Mouse (Mus musculus): ENCODE measurements around the gene Nexn. TPM values are rescaled to one million over a fixed set of nuclear protein-coding genes. Genes with fewer than 3 reads are reported as not detected.

Gene Nexn
- polyA plus RNA-seq, 1 experiment from 2014 or later = 5.5 TPM

DNA sequence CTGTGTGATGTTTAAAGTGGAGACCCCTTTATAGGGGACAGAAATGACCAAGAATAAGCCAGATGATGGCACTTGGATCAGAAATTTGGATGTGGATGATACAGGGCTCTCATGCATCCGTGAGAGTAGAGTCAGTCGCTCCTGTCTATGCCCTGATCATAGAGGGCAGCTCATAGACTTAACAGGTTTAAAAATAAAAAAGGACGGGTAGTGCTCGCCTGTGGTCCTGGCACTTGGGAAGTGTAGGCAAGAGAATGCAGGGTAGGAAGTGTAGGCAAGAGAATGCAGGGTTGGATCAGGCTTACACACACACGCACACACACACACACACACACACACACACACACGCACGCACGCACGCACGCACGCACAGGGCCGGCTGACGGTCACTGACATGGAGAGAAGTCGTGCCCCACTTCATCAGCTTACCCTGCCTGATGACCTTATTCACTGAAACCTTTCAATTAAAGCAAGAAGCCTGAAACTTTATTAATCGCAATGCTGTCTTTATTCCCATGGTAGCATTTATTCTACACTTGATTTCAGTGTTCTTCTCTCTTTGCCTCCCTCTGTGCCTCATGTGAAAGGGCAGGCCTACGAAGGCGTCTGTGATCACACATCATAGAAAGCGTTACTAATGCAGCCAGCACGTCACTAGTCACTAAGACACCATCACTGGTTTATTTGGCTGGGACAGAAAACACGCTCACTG is 7.0 kb upstream of the Nexn start:
- Histone ChIP-seq H3K4me2 (no peak overlapping the region), H3K4me1 (replicated peaks; ENCODE audit: control insufficient read depth, insufficient read depth, low read length) (no peaks in the 10 kb centered on the region), H3K36me3 (ENCODE audit: control insufficient read depth, insufficient read depth, low read length) (0 out of 2 replicates have a peak, but pooled peaks cover 2% of the 10 kb centered on the region), H3K4me3 (ENCODE audit: low read depth, low read length) (no peak overlapping the region), H3K9ac (ENCODE audit: low read depth, low read length) (no peak overlapping the region), H3K27ac (ENCODE audit: low read depth, low read length) (no peak overlapping the region), H3K27me3 (replicated peaks; ENCODE audit: control insufficient read depth, insufficient read depth, low read length) (peaks cover 3% of the 10 kb centered on the region), H3K9me3 (ENCODE audit: control insufficient read depth, low read length) (no peaks in the 10 kb centered on the region)
- WGBS = 88% methylated on average over 20 of the region's 20 CpGs
- ATAC-seq (replicated peaks; ENCODE audit: low FRiP score) (no peak), DNase-seq (ENCODE audit: low spot score) (no peak)

DNA sequence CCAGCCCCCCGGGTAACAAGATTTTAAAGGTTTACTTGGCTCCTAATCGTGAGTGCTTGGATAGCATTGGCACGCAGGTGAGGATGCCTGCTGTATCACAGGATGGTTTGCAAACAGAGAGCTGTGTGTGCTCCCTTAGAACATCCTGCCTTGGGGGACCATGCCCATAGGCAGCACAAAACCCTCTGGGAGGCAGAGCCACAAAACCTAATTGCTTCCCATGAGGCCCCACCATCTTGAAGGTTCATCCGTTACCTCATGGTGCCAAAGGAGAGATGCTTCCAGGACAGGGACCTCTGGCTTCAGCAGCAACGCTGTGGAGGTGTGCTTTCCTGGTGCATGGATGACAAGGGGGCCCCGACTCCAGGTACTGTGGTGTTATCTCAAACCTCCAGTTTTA is 5.7 kb upstream of the Nexn start:
- H3K4me2 ChIP-seq = no peak overlapping the region
- no peaks in the 10 kb centered on the region for H3K4me1 ChIP-seq (replicated peaks; ENCODE audit: control insufficient read depth, insufficient read depth, low read length)
- ATAC-seq (replicated peaks; ENCODE audit: low FRiP score) = no peak
- H3K27ac ChIP-seq (ENCODE audit: low read depth, low read length) = no peak overlapping the region
- no peaks in the 10 kb centered on the region for H3K9me3 ChIP-seq (ENCODE audit: control insufficient read depth, low read length)
- peaks cover 15% of the 10 kb centered on the region for H3K27me3 ChIP-seq (replicated peaks; ENCODE audit: control insufficient read depth, insufficient read depth, low read length)
- WGBS = 85% methylated on average over 6 of the region's 6 CpGs
- no peak for DNase-seq (ENCODE audit: low spot score)
- H3K36me3 ChIP-seq (ENCODE audit: control insufficient read depth, insufficient read depth, low read length) = 0 out of 2 replicates have a peak, but pooled peaks cover 2% of the 10 kb centered on the region
- H3K4me3 ChIP-seq (ENCODE audit: low read depth, low read length) = no peak overlapping the region
- H3K9ac ChIP-seq (ENCODE audit: low read depth, low read length) = no peak overlapping the region

DNA sequence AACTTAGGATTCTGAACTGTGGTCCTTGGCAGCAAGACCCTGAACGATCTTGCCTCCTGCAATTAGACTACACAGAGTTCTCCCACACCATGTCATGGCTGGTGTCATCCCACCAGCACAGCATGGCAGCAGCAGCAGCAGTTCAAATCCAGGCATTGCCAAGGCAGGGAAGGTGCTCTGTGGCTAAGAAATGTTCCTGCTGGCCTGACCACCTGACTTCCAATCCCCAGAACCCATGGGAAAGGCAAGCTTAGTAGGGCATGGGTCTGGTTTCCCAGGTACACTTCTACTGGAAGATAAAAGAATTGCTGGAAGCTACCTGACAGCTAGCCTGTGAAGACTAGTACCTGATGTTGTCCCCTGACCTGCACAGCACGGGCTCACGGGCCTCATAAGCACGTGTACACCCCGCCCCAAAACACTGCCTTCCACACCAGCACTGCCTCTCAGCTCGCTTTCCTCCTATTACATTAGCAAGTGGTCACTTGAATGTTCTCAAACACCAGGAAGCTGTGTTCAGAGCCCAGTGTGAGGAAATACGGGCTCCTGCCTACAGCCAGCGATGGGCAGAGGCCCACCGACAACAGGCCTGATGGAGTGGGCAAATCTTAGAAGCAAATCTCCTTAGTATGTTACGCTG is 5.0 kb upstream of the Nexn start:
- Histone ChIP-seq H3K4me1 (replicated peaks; ENCODE audit: control insufficient read depth, insufficient read depth, low read length) (0 out of 2 replicates have a peak, but pooled peaks cover 4% of the 10 kb centered on the region), H3K36me3 (ENCODE audit: control insufficient read depth, insufficient read depth, low read length) (0 out of 2 replicates have a peak, but pooled peaks cover 2% of the 10 kb centered on the region), H3K4me3 (ENCODE audit: low read depth, low read length) (no peak overlapping the region), H3K9me3 (ENCODE audit: control insufficient read depth, low read length) (no peaks in the 10 kb centered on the region), H3K27me3 (replicated peaks; ENCODE audit: control insufficient read depth, insufficient read depth, low read length) (peaks cover 21% of the 10 kb centered on the region), H3K4me2 (no peak overlapping the region), H3K27ac (ENCODE audit: low read depth, low read length) (no peak overlapping the region), H3K9ac (ENCODE audit: low read depth, low read length) (no peak overlapping the region)
- DNase-seq (ENCODE audit: low spot score) = no peak
- WGBS = 85% methylated on average over 10 of the region's 10 CpGs
- no peak for ATAC-seq (replicated peaks; ENCODE audit: low FRiP score)

DNA sequence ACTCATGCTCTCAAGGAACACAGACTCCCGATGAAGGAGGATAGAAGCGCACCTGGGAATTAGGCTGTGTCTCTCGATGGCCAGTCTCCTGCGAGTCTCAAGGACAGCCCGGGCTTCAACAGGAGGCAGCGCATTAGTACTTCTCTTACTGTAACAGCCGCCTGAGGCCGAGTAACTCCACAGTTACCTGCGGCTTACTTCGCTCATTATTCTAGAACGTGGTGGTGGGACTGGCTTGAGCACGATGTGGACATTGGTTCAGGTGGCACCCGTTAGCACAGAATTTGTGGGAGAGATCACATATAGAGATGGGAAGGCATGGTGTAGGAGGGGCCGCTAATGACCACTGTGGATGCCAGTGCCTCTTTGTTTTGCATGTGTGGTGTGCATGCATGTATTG is 1.9 kb upstream of the Nexn start:
- ATAC-seq (replicated peaks; ENCODE audit: low FRiP score) = no peak
- Histone ChIP-seq H3K27me3 (replicated peaks; ENCODE audit: control insufficient read depth, insufficient read depth, low read length) (peaks cover 42% of the 10 kb centered on the region), H3K9ac (ENCODE audit: low read depth, low read length) (no peak overlapping the region), H3K4me1 (replicated peaks; ENCODE audit: control insufficient read depth, insufficient read depth, low read length) (0 out of 2 replicates have a peak, but pooled peaks cover 8% of the 10 kb centered on the region), H3K4me2 (no peak overlapping the region), H3K9me3 (ENCODE audit: control insufficient read depth, low read length) (no peaks in the 10 kb centered on the region), H3K36me3 (ENCODE audit: control insufficient read depth, insufficient read depth, low read length) (no peaks in the 10 kb centered on the region), H3K27ac (ENCODE audit: low read depth, low read length) (no peak overlapping the region), H3K4me3 (ENCODE audit: low read depth, low read length) (no peak overlapping the region)
- 84% methylated on average over 14 of the region's 14 CpGs for WGBS
- no peak for DNase-seq (ENCODE audit: low spot score)

DNA sequence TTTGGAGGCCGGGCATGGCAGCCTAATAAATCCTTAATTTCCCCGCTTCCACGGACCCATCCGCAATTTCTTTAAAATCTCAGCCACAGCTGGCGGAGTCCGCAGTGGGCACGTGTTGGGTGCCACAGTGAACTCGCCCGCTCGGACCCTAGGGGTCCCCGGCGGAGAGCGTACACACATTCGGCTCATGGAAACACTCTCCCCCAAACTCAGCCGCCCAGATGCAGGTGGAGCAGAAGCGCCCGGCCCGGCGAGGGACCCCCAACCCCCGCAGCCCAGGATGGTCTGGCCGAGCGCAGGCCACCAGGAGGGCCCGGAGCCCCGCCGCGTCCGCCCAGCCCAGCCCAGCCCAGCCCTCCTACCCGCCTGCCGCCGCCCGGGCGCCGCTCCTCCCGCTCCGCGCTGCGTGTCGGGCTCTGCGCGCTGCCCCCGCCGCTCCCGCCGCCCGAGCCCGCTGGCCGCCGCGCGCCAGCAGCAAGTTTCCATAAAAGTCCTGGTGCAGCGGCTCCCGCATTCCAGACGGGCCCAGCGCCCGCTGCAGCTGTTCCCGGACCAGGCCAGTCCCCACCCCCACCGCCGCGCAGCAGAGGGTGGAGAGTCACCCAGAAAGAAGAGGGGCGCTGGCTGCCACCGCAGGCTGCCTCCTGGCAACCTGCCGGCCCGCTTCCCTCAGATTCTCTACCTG is 657 bp downstream of the Nexn start:
- peaks cover 50% of the 10 kb centered on the region for H3K27me3 ChIP-seq (replicated peaks; ENCODE audit: control insufficient read depth, insufficient read depth, low read length)
- H3K4me3 ChIP-seq (ENCODE audit: low read depth, low read length) = peak overlapping the region; percentile 63
- H3K4me2 ChIP-seq = peak overlapping the region; percentile 96
- WGBS = 1% methylated on average over 52 of the region's 63 CpGs
- peaks cover 20% of the 10 kb centered on the region for H3K4me1 ChIP-seq (replicated peaks; ENCODE audit: control insufficient read depth, insufficient read depth, low read length)
- H3K9ac ChIP-seq (ENCODE audit: low read depth, low read length) = peak overlapping the region; percentile 57
- ATAC-seq (replicated peaks; ENCODE audit: low FRiP score) (peak; percentile 63), DNase-seq (ENCODE audit: low spot score) (peak; percentile 71)
- no peaks in the 10 kb centered on the region for H3K9me3 ChIP-seq (ENCODE audit: control insufficient read depth, low read length)
- no peak overlapping the region for H3K27ac ChIP-seq (ENCODE audit: low read depth, low read length)
- no peaks in the 10 kb centered on the region for H3K36me3 ChIP-seq (ENCODE audit: control insufficient read depth, insufficient read depth, low read length)

DNA sequence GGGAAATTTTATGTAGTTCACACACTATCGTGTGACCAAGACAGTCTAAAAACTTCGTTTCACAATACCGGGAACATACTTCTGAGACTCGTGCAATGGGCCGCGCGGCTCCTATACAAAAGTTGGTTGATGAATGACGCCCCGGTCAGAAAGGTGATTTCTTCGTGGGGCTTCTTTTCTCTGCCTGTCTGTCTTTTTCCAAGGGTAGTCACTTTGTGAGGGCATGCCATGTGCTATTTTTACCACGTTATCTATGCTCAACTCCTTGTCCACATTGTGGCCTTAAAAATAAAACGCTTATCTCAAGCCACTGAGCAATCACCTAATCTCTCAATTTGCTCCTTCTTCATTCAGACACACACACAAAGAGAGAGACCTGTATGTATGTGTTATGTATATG is 1.3 kb downstream of the Nexn start:
- Histone ChIP-seq H3K27ac (ENCODE audit: low read depth, low read length) (no peak overlapping the region), H3K27me3 (replicated peaks; ENCODE audit: control insufficient read depth, insufficient read depth, low read length) (peaks cover 50% of the 10 kb centered on the region), H3K4me1 (replicated peaks; ENCODE audit: control insufficient read depth, insufficient read depth, low read length) (peaks cover 20% of the 10 kb centered on the region), H3K4me2 (peak overlapping the region; percentile 96), H3K4me3 (ENCODE audit: low read depth, low read length) (peak overlapping the region; percentile 63; the same call in 1 of the 2 replicates), H3K36me3 (ENCODE audit: control insufficient read depth, insufficient read depth, low read length) (no peaks in the 10 kb centered on the region), H3K9ac (ENCODE audit: low read depth, low read length) (no peak overlapping the region), H3K9me3 (ENCODE audit: control insufficient read depth, low read length) (no peaks in the 10 kb centered on the region)
- ATAC-seq (replicated peaks; ENCODE audit: low FRiP score) = no peak; the same call in 1 of the 2 replicates
- DNase-seq (ENCODE audit: low spot score) = no peak
- 33% methylated on average over 12 of the region's 12 CpGs for WGBS

DNA sequence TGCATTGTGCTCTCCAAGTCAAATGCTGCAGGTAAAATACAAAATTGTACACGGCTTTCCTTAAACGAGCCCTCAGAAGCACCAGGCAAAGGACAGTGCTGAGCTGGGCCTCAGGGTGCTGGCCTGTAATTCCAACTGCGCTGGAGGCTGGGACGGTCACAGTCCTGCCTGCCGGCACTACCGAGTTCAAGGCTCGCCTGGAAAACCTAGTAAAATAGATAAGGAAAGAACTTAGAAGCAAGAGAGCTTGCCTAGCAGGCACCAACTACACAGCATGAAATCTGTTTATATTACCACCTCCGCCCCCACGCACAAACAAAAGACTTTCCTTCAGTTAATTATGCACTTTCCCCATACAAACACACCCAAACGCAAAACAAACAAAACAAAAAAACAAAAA is 1.8 kb downstream of the Nexn start:
- 50% methylated on average over 10 of the region's 10 CpGs for WGBS
- ATAC-seq (replicated peaks; ENCODE audit: low FRiP score) (no peak), DNase-seq (ENCODE audit: low spot score) (no peak)
- H3K4me1 ChIP-seq (replicated peaks; ENCODE audit: control insufficient read depth, insufficient read depth, low read length) = peaks cover 20% of the 10 kb centered on the region
- no peaks in the 10 kb centered on the region for H3K9me3 ChIP-seq (ENCODE audit: control insufficient read depth, low read length)
- no peaks in the 10 kb centered on the region for H3K36me3 ChIP-seq (ENCODE audit: control insufficient read depth, insufficient read depth, low read length)
- H3K27me3 ChIP-seq (replicated peaks; ENCODE audit: control insufficient read depth, insufficient read depth, low read length) = peaks cover 50% of the 10 kb centered on the region
- H3K9ac ChIP-seq (ENCODE audit: low read depth, low read length) = no peak overlapping the region
- H3K4me3 ChIP-seq (ENCODE audit: low read depth, low read length) = no peak overlapping the region
- no peak overlapping the region for H3K4me2 ChIP-seq
- H3K27ac ChIP-seq (ENCODE audit: low read depth, low read length) = no peak overlapping the region

DNA sequence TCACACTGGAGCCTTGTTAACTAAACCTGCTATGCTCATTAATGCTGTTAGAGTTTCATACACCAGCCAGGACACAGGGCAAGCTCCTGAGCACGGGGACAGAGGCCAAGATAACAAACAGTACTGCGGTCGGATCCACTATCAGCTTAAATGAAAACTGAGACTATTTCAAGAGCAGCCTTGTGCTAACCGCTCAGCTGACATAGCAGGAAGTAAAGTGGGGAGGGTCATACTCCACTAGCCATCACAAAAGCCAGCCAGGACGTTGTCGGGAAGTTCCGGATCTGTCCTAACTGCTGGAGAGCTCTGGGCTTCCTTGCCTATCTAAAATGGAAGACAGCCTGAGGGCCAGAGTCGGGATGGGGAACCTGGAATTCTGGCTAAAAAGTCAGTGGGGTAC is 4.2 kb downstream of the Nexn start:
- WGBS = 23% methylated on average over 8 of the region's 8 CpGs
- Histone ChIP-seq H3K4me2 (peak overlapping the region; percentile 44), H3K4me1 (replicated peaks; ENCODE audit: control insufficient read depth, insufficient read depth, low read length) (peaks cover 20% of the 10 kb centered on the region), H3K9ac (ENCODE audit: low read depth, low read length) (no peak overlapping the region), H3K4me3 (ENCODE audit: low read depth, low read length) (no peak overlapping the region), H3K9me3 (ENCODE audit: control insufficient read depth, low read length) (no peaks in the 10 kb centered on the region), H3K27me3 (replicated peaks; ENCODE audit: control insufficient read depth, insufficient read depth, low read length) (peaks cover 35% of the 10 kb centered on the region), H3K36me3 (ENCODE audit: control insufficient read depth, insufficient read depth, low read length) (no peaks in the 10 kb centered on the region), H3K27ac (ENCODE audit: low read depth, low read length) (no peak overlapping the region)
- no peak for DNase-seq (ENCODE audit: low spot score)
- peak; percentile 14; the same call in 1 of the 2 replicates for ATAC-seq (replicated peaks; ENCODE audit: low FRiP score)

Data from liver, embryonic 11.5 days (tissue).